Mouse (Mus musculus): ENCODE results near the gene Tbc1d32.
"Not testable (repeated sequence)": the region's sequence is repeated elsewhere in the genome, so short reads cannot be mapped to it uniquely, and the experiment has no call there.

Tbc1d32 gene

GRCm38 (mm10) chr10:56228568-56229209, at the start of gene Tbc1d32:
Tbc1d32 (minus strand) TSS chr10:56228689.
- DNase-seq (ENCODE audit: low read depth, low spot score), result peak; percentile 51

GRCm38 (mm10) chr10:56227771-56228275, 666 bp downstream of the Tbc1d32 start:
- DNase-seq (ENCODE audit: low read depth, low spot score), result no peak

GRCm38 (mm10) chr10:56215797-56216196, 12.7 kb downstream of the Tbc1d32 start:
- DNase-seq (ENCODE audit: low read depth, low spot score), result no peak

GRCm38 (mm10) chr10:56210343-56210742, 18.1 kb downstream of the Tbc1d32 start:
- DNase-seq (ENCODE audit: low read depth, low spot score), result no peak

GRCm38 (mm10) chr10:56206802-56207404, 21.6 kb downstream of the Tbc1d32 start:
- DNase-seq (ENCODE audit: low read depth, low spot score), result no peak

- no peak for DNase-seq (ENCODE audit: low read depth, low spot score)
Observed at GRCm38 (mm10) chr10:56204348-56204747, 24.1 kb downstream of the Tbc1d32 start.

- DNase-seq (ENCODE audit: low read depth, low spot score), result no peak
Observed at GRCm38 (mm10) chr10:56199902-56200301, 28.6 kb downstream of the Tbc1d32 start.

- DNase-seq (ENCODE audit: low read depth, low spot score), result no peak
Observed at GRCm38 (mm10) chr10:56198691-56199090, 29.8 kb downstream of the Tbc1d32 start.

GRCm38 (mm10) chr10:56194310-56194709, 34.2 kb downstream of the Tbc1d32 start:
- DNase-seq (ENCODE audit: low read depth, low spot score), result no peak

GRCm38 (mm10) chr10:56181727-56182126, 46.8 kb downstream of the Tbc1d32 start:
- no peak for DNase-seq (ENCODE audit: low read depth, low spot score)

GRCm38 (mm10) chr10:56173184-56173583, 55.3 kb downstream of the Tbc1d32 start:
- DNase-seq (ENCODE audit: low read depth, low spot score), result no peak

- not testable (repeated sequence) for DNase-seq (ENCODE audit: low read depth, low spot score)
Observed at GRCm38 (mm10) chr10:56167721-56168120, 60.8 kb downstream of the Tbc1d32 start.

- no peak for DNase-seq (ENCODE audit: low read depth, low spot score)
Observed at GRCm38 (mm10) chr10:56165758-56166157, 62.7 kb downstream of the Tbc1d32 start.

- DNase-seq (ENCODE audit: low read depth, low spot score), result no peak
Observed at GRCm38 (mm10) chr10:56164411-56164810, 64.1 kb downstream of the Tbc1d32 start.

- no peak for DNase-seq (ENCODE audit: low read depth, low spot score)
Observed at GRCm38 (mm10) chr10:56158748-56159147, 69.7 kb downstream of the Tbc1d32 start.

GRCm38 (mm10) chr10:56158207-56158606, 70.3 kb downstream of the Tbc1d32 start:
- no peak for DNase-seq (ENCODE audit: low read depth, low spot score)

- DNase-seq (ENCODE audit: low read depth, low spot score), result no peak
Observed at GRCm38 (mm10) chr10:56156956-56157355, 71.5 kb downstream of the Tbc1d32 start.

- no peak for DNase-seq (ENCODE audit: low read depth, low spot score)
Observed at GRCm38 (mm10) chr10:56148920-56149319, 79.6 kb downstream of the Tbc1d32 start.

- DNase-seq (ENCODE audit: low read depth, low spot score), result no peak
Observed at GRCm38 (mm10) chr10:56137191-56137590, 91.3 kb downstream of the Tbc1d32 start.

GRCm38 (mm10) chr10:56129642-56130041, 98.8 kb downstream of the Tbc1d32 start:
- no peak for DNase-seq (ENCODE audit: low read depth, low spot score)

- no peak for DNase-seq (ENCODE audit: low read depth, low spot score)
Observed at GRCm38 (mm10) chr10:56126972-56127371, 101.5 kb downstream of the Tbc1d32 start.

- DNase-seq (ENCODE audit: low read depth, low spot score), result no peak
Observed at GRCm38 (mm10) chr10:56115636-56116180, 112.8 kb downstream of the Tbc1d32 start.

Measured in c-Kit-negative CD71-positive TER-119-positive erythroid progenitor cells, embryonic 14.5 days (primary cell).